Mouse (Mus musculus) common myeloid progenitor, adult 5-6 weeks (primary cell): ENCODE measurements around the gene Olfr1181. TPM values are rescaled to one million over a fixed set of nuclear protein-coding genes. Genes with fewer than 3 reads are reported as not detected.
"Not testable (repeated sequence)": the region's sequence is repeated elsewhere in the genome, so short reads cannot be mapped to it uniquely, and the experiment has no call there.

ENCODE experiments used
- ATAC-seq: replicated peaks from 2 replicates; pipeline ENCODE4 v1.8.0; 2016; ENCODE audit warnings: low read depth, mild to moderate bottlenecking, moderate TSS enrichment, inconsistent platforms; ENCODE audit not compliant: poor library complexity, severe bottlenecking
- total RNA-seq: library from RNA; stranded (forward); fragments of 200-1000, 187-1606 nt; gene quantifications from 2 replicates; pipeline ENCODE4 v1.2.3, GENCODE M21; 2017

Olfr1181 gene
- total RNA-seq: not detected in 2 replicates

- ATAC-seq: no peak
Observed at GRCm38 (mm10) chr2:88426071-88426470, at the start of gene Olfr1181. Gene Olfr1181, minus strand, starts transcription at chr2:88426171.

DNA sequence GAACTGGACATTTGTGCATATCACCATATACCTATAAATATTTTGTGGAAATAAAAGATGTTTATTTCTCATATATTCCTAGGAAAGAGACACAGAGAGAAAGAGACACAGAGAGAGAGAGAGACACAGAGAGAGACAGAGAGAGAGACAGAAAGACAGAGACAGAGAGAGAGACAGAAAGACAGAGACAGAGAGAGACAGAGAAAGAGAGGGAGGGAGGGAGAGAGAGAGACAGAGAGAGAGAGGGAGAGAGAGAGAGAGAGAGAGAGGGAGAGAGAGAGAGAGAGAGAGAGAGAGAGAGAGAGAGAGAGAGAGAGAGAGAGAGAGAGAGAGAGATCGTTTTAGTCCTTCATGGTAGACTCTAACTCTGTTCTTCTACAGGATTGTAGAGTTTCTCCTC lies 28.6 kb upstream of the Olfr1181 start, which contains the start of gene Olfr1183:
Gene Olfr1183, plus strand, starts transcription at position 301 of the 400 bp plus-strand sequence.
- ATAC-seq: not testable (repeated sequence)

GRCm38 (mm10) chr2:88449031-88449430 lies 23.1 kb upstream of the Olfr1181 start, which contains the start of gene Gm13757:
Gene Gm13757, minus strand, starts transcription at chr2:88449131.
- ATAC-seq: no peak

- ATAC-seq: no peak
Observed at GRCm38 (mm10) chr2:88419051-88419450, 6.9 kb downstream of the Olfr1181 start, which contains the start of gene Olfr1180. Gene Olfr1180, minus strand, starts transcription at chr2:88419151.

DNA sequence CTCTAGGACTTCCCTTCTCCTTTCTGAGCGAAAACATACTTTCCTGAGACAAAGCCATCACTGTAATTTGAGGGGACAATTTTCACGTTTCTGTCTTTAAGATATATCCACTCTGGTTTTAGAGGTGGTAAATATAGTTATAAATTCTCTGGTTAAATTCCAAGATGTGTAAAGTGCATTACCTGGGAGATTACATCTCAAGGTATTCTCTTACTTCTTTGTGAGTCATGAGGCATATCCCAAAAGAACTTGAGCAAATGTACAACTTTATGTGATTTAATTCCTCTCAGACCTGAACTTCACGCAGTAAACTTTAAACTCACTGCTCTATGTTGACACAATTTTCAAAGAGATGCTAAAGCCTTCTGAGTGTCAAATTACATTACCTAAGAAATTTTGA lies 19.6 kb downstream of the Olfr1181 start, which contains the start of gene Olfr1179:
Gene Olfr1179, minus strand, starts transcription at position 101 of the 400 bp plus-strand sequence.
- no peak for ATAC-seq

DNA sequence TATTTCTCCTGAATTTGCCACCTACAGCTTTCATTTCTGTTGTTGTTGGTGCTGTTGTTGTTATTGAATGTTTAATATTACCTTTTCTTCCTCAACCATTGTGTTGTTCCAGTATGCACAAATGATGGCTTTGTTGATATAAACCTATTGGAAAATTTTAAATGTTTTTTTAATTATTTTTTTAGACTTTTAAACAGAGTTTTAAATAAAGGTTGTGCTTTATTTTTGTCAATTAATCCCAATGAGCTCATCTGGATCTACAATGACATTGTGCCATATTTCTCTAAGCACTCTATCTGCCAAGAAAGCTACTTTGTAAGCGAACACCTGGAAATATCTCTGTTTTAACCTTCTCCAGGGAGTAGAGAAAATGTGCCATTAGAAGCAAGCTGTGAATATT lies 39.2 kb downstream of the Olfr1181 start, which contains the start of gene Olfr1178:
Gene Olfr1178, plus strand, starts transcription at position 301 of the 400 bp plus-strand sequence.
- no peak for ATAC-seq

Other genes with a start within 250 kb of the Olfr1181 start
- not detected in 2 replicates for gene Olfr1168, start 244.3 kb downstream of the Olfr1181 start, total RNA-seq
- not detected in 2 replicates for gene Olfr1170, start 197.8 kb downstream of the Olfr1181 start, total RNA-seq
- gene Olfr1173, start 146.3 kb downstream of the Olfr1181 start, total RNA-seq: not detected in 2 replicates
- not detected in 2 replicates for gene Olfr1174-ps, start 111.0 kb downstream of the Olfr1181 start, total RNA-seq
- not detected in 2 replicates for gene Olfr1175-ps, start 99.0 kb downstream of the Olfr1181 start, total RNA-seq
- gene Olfr1176, start 89.5 kb downstream of the Olfr1181 start, total RNA-seq: not detected in 2 replicates
- not detected in 2 replicates for gene Olfr1177-ps, start 79.7 kb downstream of the Olfr1181 start, total RNA-seq
- gene Olfr1178, start 39.1 kb downstream of the Olfr1181 start, total RNA-seq: not detected in 2 replicates
- not detected in 2 replicates for gene Olfr1179, start 19.7 kb downstream of the Olfr1181 start, total RNA-seq
- not detected in 2 replicates for gene Olfr1180, start 7.0 kb downstream of the Olfr1181 start, total RNA-seq
- gene Gm13757, start 23.0 kb upstream of the Olfr1181 start, total RNA-seq: not detected in 2 replicates
- gene Olfr1183, start 28.7 kb upstream of the Olfr1181 start, total RNA-seq: not detected in 2 replicates
- not detected in 2 replicates for gene Olfr1184, start 57.4 kb upstream of the Olfr1181 start, total RNA-seq
- not detected in 2 replicates for gene Olfr1185-ps1, start 67.1 kb upstream of the Olfr1181 start, total RNA-seq
- not detected in 2 replicates for gene Olfr1186, start 92.4 kb upstream of the Olfr1181 start, total RNA-seq
- not detected in 2 replicates for gene Olfr1188, start 130.8 kb upstream of the Olfr1181 start, total RNA-seq
- not detected in 2 replicates for gene Olfr1189, start 160.3 kb upstream of the Olfr1181 start, total RNA-seq
- gene Olfr1191-ps1, start 214.4 kb upstream of the Olfr1181 start, total RNA-seq: not detected in 2 replicates
- gene Olfr1192-ps1, start 222.3 kb upstream of the Olfr1181 start, total RNA-seq: not detected in 2 replicates
- not detected in 2 replicates for gene Olfr1193, start 249.5 kb upstream of the Olfr1181 start, total RNA-seq